Mouse (Mus musculus): ENCODE measurements around the gene Slc43a3. TPM values are rescaled to one million over a fixed set of nuclear protein-coding genes. Genes with fewer than 3 reads are reported as not detected.

The Slc43a3 gene
- polyA plus RNA-seq, 2 experiments = 113 to 159 TPM

DNA sequence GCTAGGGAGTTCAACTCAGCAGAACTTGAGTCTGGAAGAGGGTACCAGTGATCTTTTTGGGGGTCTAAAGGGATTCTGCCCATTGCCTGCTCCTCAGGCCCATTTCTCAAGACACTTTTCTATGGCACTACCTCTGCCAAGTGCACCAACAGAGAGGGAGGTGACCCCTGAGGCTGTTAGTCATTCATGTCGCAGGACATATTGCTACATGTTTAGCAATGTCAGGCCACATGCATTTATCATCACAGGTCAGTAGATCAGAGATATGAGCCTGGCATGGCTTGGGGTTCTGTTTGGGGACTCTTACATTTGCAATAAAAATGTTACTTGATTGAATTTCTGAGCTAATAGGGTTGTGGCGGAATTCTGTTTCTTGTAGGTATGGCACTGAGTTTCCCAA lies 39.2 kb downstream of the Slc43a3 start:
- H3K36me3 ChIP-seq (replicated peaks; ENCODE audit: control insufficient read depth, insufficient read depth, low read depth) = no peaks in the 10 kb centered on the region
- TF ChIP-seq EP300 (IDR thresholded peaks at IDR 0.05; ENCODE audit: low read depth) = no peak
- no peak for TF ChIP-seq CTCF (IDR thresholded peaks at IDR 0.05; ENCODE audit: low read depth)
- H3K9ac ChIP-seq (replicated peaks) = no peak overlapping the region
- no peaks in the 10 kb centered on the region for H3K9me3 ChIP-seq (ENCODE audit: control insufficient read depth, low read length)
- H3K4me2 ChIP-seq (ENCODE audit: low read depth) = no peak overlapping the region
- H3K4me1 ChIP-seq (replicated peaks; ENCODE audit: control insufficient read depth in 2 of 2, insufficient read depth in 2 of 2, low read length in 1 of 2) = no peaks in the 10 kb centered on the region
- no peaks in the 10 kb centered on the region for H3K27me3 ChIP-seq (ENCODE audit: control insufficient read depth, insufficient read depth, low read length)
- DNase-seq (ENCODE audit: low read depth in 3 of 3, low spot score in 3 of 3) (no peak), ATAC-seq (ENCODE audit: insufficient read depth) (no peak)
- 78% methylated on average over 2 of the region's 2 CpGs for WGBS (ENCODE audit: insufficient replicate concordance)
- no peak overlapping the region for H3K4me3 ChIP-seq (ENCODE audit: insufficient read depth in 1 of 2, low read depth in 2 of 2, low read length in 2 of 2)
- H3K27ac ChIP-seq = no peak overlapping the region

GRCm38 (mm10) chr2:84980188-84980587 lies 43.8 kb downstream of the Slc43a3 start, which contains the start of gene Prg2:
Gene Prg2 (plus strand): TSS chr2:84980461.
- H3K4me1 ChIP-seq (replicated peaks; ENCODE audit: control insufficient read depth in 2 of 2, insufficient read depth in 2 of 2, low read length in 1 of 2) = no peaks in the 10 kb centered on the region; a peak in 1 of 4 replicates
- H3K9me3 ChIP-seq (ENCODE audit: control insufficient read depth, low read length) = no peaks in the 10 kb centered on the region
- no peak within 1 kb of the TSS for H3K27ac ChIP-seq
- no peak within 1 kb of the TSS for H3K4me2 ChIP-seq (ENCODE audit: low read depth)
- H3K36me3 ChIP-seq (replicated peaks; ENCODE audit: control insufficient read depth, insufficient read depth, low read depth) = no peaks in the 10 kb centered on the region
- no peak within 1 kb of the TSS for H3K9ac ChIP-seq (replicated peaks)
- ATAC-seq (ENCODE audit: insufficient read depth) (no peak), DNase-seq (ENCODE audit: low read depth in 3 of 3, low spot score in 3 of 3) (no peak)
- WGBS (ENCODE audit: insufficient replicate concordance) = 40% methylated on average over 1 of the region's 1 CpGs
- no peak within 1 kb of the TSS for H3K4me3 ChIP-seq (ENCODE audit: insufficient read depth in 1 of 2, low read depth in 2 of 2, low read length in 2 of 2)
- TF ChIP-seq EP300 (IDR thresholded peaks at IDR 0.05; ENCODE audit: low read depth) (no peak), CTCF (IDR thresholded peaks at IDR 0.05; ENCODE audit: low read depth) (no peak)
- H3K27me3 ChIP-seq (ENCODE audit: control insufficient read depth, insufficient read depth, low read length) = no peaks in the 10 kb centered on the region

- H3K36me3 ChIP-seq (replicated peaks; ENCODE audit: control insufficient read depth, insufficient read depth, low read depth) = no peaks in the 10 kb centered on the region
- no peak within 1 kb of the TSS for H3K27ac ChIP-seq
- no peak for ATAC-seq (ENCODE audit: insufficient read depth)
- H3K9ac ChIP-seq (replicated peaks) = no peak within 1 kb of the TSS
- no peak within 1 kb of the TSS for H3K4me2 ChIP-seq (ENCODE audit: low read depth)
- no peaks in the 10 kb centered on the region; the same call in 1 of the 2 replicates for H3K27me3 ChIP-seq (ENCODE audit: control insufficient read depth, insufficient read depth, low read length)
- H3K4me1 ChIP-seq (replicated peaks; ENCODE audit: control insufficient read depth in 2 of 2, insufficient read depth in 2 of 2, low read length in 1 of 2) = peaks cover 0 to 2% of the 10 kb centered on the region in 2 experiments; a peak in 1 of 4 replicates
- H3K9me3 ChIP-seq (ENCODE audit: control insufficient read depth, low read length) = no peaks in the 10 kb centered on the region
- 3% methylated on average over 1 of the region's 1 CpGs for WGBS (ENCODE audit: insufficient replicate concordance)
- H3K4me3 ChIP-seq (ENCODE audit: insufficient read depth in 1 of 2, low read depth in 2 of 2, low read length in 2 of 2) = no peak within 1 kb of the TSS
- no peak for DNase-seq (ENCODE audit: low read depth in 3 of 3, low spot score in 3 of 3)
- TF ChIP-seq CTCF (IDR thresholded peaks at IDR 0.05; ENCODE audit: low read depth) (no peak), EP300 (IDR thresholded peaks at IDR 0.05; ENCODE audit: low read depth) (no peak)
Measured at GRCm38 (mm10) chr2:84987930-84988329, 51.6 kb downstream of the Slc43a3 start, which contains the start of gene Prg3. Gene Prg3 (plus strand): TSS chr2:84988215.

DNA sequence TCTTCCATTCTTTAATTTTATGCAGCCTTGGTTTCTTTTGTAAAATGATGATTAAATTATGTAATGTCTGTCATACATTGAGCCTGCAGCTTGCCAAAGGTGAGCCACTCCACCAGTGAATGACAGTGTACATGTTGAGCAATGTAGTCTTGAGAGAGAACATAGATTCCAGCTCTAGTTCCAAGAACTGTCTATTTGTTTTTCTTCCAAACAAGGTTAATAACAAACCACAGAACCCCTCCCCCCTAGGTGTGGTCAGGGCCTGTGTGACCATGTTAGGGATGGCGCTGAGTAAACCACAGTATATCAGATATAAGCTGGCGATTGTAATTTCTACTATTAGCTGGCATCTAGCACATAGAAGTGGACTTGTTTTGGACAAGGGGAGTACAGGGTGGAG lies 60.0 kb downstream of the Slc43a3 start:
- Histone ChIP-seq H3K4me3 (ENCODE audit: insufficient read depth in 1 of 2, low read depth in 2 of 2, low read length in 2 of 2) (no peak overlapping the region), H3K36me3 (replicated peaks; ENCODE audit: control insufficient read depth, insufficient read depth, low read depth) (no peaks in the 10 kb centered on the region), H3K27ac (no peak overlapping the region), H3K27me3 (ENCODE audit: control insufficient read depth, insufficient read depth, low read length) (no peaks in the 10 kb centered on the region), H3K4me2 (ENCODE audit: low read depth) (no peak overlapping the region), H3K9me3 (ENCODE audit: control insufficient read depth, low read length) (no peaks in the 10 kb centered on the region), H3K4me1 (replicated peaks; ENCODE audit: control insufficient read depth in 2 of 2, insufficient read depth in 2 of 2, low read length in 1 of 2) (peaks cover 26 to 33% of the 10 kb centered on the region in 2 experiments), H3K9ac (replicated peaks) (no peak overlapping the region)
- no peak for TF ChIP-seq EP300 (IDR thresholded peaks at IDR 0.05; ENCODE audit: low read depth)
- no peak for TF ChIP-seq CTCF (IDR thresholded peaks at IDR 0.05; ENCODE audit: low read depth)
- DNase-seq (ENCODE audit: low read depth in 3 of 3, low spot score in 3 of 3) (peak in 1 of 3 experiments; percentile 29), ATAC-seq (ENCODE audit: insufficient read depth) (peak; percentile 52; the same call in 1 of the 2 replicates)
- WGBS (ENCODE audit: insufficient replicate concordance) = 8% methylated on average over 2 of the region's 2 CpGs

GRCm38 (mm10) chr2:84999486-85000181 lies 63.3 kb downstream of the Slc43a3 start:
- no peaks in the 10 kb centered on the region for H3K27me3 ChIP-seq (ENCODE audit: control insufficient read depth, insufficient read depth, low read length)
- 63% methylated on average over 3 of the region's 3 CpGs for WGBS (ENCODE audit: insufficient replicate concordance)
- no peak overlapping the region for H3K9ac ChIP-seq (replicated peaks)
- H3K4me1 ChIP-seq (replicated peaks; ENCODE audit: control insufficient read depth in 2 of 2, insufficient read depth in 2 of 2, low read length in 1 of 2) = peaks cover 26 to 33% of the 10 kb centered on the region in 2 experiments
- peak overlapping the region; percentile 23 for H3K4me2 ChIP-seq (ENCODE audit: low read depth)
- ATAC-seq (ENCODE audit: insufficient read depth) (peak; percentile 69; the same call in 1 of the 2 replicates), DNase-seq (ENCODE audit: low read depth in 3 of 3, low spot score in 3 of 3) (no peak)
- no peak overlapping the region for H3K27ac ChIP-seq
- H3K36me3 ChIP-seq (replicated peaks; ENCODE audit: control insufficient read depth, insufficient read depth, low read depth) = no peaks in the 10 kb centered on the region
- H3K9me3 ChIP-seq (ENCODE audit: control insufficient read depth, low read length) = no peaks in the 10 kb centered on the region
- TF ChIP-seq CTCF (IDR thresholded peaks at IDR 0.05; ENCODE audit: low read depth) (no peak), EP300 (IDR thresholded peaks at IDR 0.05; ENCODE audit: low read depth) (no peak)
- no peak overlapping the region for H3K4me3 ChIP-seq (ENCODE audit: insufficient read depth in 1 of 2, low read depth in 2 of 2, low read length in 2 of 2)

Data from liver, embryonic 14.5 days (tissue).